Mouse (Mus musculus) left cerebral cortex, postnatal 10 days (tissue): Measurements from ENCODE around the gene Uaca. TPM values are rescaled to one million over a fixed set of nuclear protein-coding genes. Genes with fewer than 3 reads are reported as not detected.
A peak's percentile ranks its signal among the peaks of the same experiment; 100 is the strongest.

Experiments used
- DNase-seq, 2 experiments: peaks; one replicate each; pipeline ENCODE4 v3.0.0; 2021 to 2022; ENCODE audit warnings: low spot score in 2 of 2, mixed read lengths in 1 of 2; ENCODE audit errors: extremely low spot score in 1 of 2
- intact Hi-C: fragments of 180-260 bp; cut with DNase I; formaldehyde crosslinking; loops from one replicate; pipeline ENCODE4 v1.15.1; 2025
- total RNA-seq, 2 experiments: library from RNA; stranded (reverse); gene quantifications; 2 replicates each; pipeline ENCODE4 v1.2.3; 2021

Uaca gene
- total RNA-seq: 10 to 100 TPM in 1 of 2 experiments, 1 to 10 TPM in 1; 10.0 to 12.3 TPM

DNA sequence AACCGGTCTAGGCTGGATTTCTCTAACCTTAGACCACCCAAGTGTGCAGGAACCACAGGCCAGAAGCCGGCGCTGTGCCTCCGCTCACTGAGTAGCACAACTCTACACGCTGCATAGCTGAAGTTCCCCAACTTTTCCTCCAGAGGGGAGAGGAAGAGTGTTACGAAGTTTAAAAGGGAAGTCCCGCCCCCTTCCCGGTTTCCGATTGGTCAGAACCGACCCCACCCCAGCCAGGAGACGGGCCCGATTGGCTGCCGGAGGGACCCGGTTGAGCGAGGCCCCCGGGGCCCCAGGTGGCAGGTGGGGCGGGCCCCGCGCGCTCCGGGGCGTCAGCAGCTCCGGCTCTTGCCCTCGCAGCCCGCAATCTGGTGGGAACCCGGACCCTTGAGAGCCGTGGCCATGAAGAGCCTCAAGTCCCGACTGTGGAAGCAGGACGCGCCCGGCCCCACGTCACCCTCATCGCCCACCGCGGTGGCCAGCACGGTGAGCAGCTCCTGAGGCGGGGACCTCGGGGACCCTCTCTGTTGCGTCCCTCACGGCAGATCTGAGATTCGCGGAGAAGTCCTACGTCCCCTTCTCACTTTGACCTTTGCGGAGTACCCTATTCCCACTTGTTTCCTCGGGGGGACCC, at the start of gene Uaca:
TSS of gene Uaca (plus strand) at position 333 of the 631 bp plus-strand sequence.
- peak; percentile 70 to 94 for DNase-seq
- intact Hi-C loops: loop anchor here (10.0 kb wide), 1 partner anchor 60 kb away; no protein-coding TSS in a partner anchor

DNA sequence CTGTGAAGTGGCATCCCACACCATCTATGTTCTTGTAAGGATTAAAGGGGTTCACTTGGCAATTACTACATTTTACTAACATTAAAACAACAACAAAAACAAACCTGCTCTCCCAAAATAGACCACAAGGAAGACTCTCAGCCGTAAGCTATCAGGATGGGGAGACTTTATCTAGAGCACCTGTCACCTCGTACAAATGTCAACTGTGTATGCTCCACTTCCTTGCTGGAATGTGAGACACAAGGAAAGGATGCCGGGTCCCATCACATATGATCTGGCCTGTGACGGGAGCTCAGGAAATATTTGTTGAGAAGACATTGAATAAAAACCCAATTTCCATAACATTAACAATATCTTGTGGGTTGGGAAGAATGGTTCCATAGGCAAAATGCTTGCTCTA, 49.4 kb upstream of the Uaca start:
- no peak for DNase-seq
- intact Hi-C loops: loop anchor here (10.0 kb wide), 2 partner anchors 140 to 500 kb away; no protein-coding TSS in a partner anchor

- intact Hi-C loops: loop anchor here (10.0 kb wide), 2 partner anchors 142 to 502 kb away; no protein-coding TSS in a partner anchor
- peak in 1 of 2 experiments; percentile 21 for DNase-seq
Measured at GRCm38 (mm10) chr9:60746561-60746960, 47.8 kb upstream of the Uaca start.

DNA sequence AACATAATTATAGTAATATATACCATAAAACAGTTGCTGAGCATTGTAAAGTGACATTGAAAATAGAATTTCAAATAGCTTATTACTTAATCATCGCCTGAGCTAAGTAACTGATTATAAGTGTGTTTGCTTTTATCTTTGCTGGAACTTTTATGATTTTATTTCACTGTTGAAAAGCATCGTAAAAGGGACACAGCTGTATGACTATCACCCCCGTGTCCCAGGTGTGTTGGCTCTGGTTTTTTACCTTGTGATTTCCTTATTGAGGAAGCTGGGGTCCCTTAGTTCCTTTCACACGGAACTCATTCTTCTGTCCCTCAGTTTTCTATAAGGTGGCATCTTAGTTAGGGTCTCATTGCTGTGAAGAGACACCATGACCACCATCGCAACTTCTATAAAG, 46.7 kb upstream of the Uaca start:
- no peak for DNase-seq
- intact Hi-C loops: loop anchor here (10.0 kb wide), 2 partner anchors 143 to 503 kb away; no protein-coding TSS in a partner anchor

DNA sequence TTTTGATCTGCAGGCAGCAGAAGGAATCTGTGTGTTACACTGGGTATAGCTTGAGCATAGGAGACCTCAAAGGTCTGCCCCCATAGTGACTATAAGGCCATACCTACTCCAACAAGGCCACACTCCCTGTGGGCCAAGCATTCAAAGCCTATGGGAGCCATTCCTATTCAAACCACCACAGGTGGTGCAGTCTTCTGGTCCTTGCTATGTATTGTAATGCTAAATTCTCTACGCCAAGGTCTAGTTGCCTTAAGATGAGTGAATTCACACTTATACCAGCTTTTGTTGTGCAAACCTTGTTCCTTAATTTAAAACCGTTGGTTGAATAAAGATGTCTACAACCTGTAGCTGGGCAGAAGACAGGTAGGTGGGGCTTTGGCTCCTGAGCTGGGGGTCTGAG, 46.2 kb upstream of the Uaca start:
- no peak for DNase-seq
- intact Hi-C loops: loop anchor here (10.0 kb wide), 2 partner anchors 143 to 503 kb away; no protein-coding TSS in a partner anchor

- no peak for DNase-seq
- intact Hi-C loops: loop anchor here (10.0 kb wide), 2 partner anchors 144 to 504 kb away; no protein-coding TSS in a partner anchor
Measured at GRCm38 (mm10) chr9:60749105-60749504, 45.2 kb upstream of the Uaca start.

DNA sequence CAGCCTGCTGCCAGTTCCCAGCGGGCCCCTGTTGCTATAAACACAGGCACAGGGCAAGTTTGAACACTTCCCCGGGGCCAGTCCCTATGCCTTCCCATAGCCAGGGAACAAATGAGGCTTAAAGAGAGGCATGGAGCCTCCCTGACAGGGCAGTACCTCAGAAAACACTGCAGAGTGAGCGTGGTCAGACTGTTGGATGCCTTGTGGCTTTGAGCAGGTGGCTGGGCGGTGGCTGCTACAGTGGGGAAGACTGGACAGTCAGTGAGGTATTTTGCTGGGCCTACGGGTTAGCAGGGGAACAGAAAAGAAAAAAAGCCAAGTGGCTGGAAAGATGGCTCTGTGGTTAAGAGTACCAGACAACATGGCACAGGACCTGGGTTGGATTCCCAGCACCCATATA, 43.2 kb upstream of the Uaca start:
- no peak for DNase-seq
- intact Hi-C loops: no loop called here

GRCm38 (mm10) chr9:60751971-60752370, 42.4 kb upstream of the Uaca start:
- intact Hi-C loops: no loop called here
- no peak for DNase-seq

DNA sequence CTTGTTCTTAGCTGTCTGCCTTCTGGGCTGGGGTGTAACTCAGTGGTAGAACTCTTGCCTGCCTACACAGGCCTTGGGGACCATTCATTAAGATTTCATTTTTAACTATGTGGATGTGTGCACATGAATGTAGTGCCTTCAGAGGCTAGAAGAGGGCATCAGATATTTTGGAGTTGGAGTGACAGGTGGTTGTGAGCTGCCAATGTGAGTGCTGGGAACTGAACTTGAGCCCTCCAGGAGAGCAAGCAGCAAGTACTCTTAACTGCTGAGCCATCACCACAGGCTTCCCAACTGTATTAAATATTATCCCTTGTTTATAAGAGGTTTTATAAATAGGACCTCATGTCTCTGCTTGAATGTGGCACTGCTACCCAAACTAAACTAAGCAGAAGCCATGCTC, 41.7 kb upstream of the Uaca start:
- DNase-seq: no peak
- intact Hi-C loops: no loop called here

- DNase-seq: peak; percentile 29 to 70
- intact Hi-C loops: loop anchor here (2.0 kb wide), 1 partner anchor 103 kb away; no protein-coding TSS in a partner anchor
Measured at GRCm38 (mm10) chr9:60756258-60756657, 38.1 kb upstream of the Uaca start.

DNA sequence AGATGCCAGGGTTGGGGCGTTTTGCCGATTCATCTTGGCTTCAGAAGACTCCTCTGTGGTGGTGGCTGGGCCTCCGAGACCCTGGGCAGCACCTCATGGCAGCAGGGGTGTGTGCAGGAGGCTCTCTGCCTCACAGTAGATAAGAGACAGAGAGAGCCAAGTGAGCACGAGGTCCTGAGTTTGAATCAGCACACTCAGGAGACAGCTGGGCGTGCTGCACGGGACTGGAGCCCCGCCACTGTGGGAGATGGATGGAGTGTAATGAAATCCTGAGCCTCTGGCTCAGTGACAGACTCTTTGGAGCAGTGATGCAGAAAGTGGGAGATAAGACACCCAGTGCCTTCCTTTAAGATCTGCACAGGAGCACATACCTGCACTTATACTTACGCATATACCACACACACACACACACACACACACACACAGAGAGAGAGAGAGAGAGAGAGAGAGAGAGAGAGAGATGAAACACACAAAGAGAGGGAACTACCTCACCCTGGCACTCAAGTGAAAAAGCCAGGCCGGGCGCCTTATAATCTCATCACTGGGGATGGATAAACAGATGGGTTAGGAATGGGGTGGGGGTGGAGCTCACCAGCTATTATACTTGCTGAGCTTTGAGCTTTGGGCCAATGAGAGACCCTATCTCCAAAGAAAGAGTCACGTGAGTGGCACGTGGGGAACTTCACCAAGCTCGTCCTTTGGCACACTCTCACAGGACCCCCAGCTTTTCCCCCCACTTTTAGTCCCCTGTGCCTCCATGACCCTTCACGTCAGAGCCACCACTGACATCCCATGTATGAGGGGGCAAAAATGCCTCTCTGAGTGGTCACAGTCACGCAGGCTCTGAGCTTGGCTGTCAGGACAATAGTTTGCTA, 37.2 kb upstream of the Uaca start:
- DNase-seq: no peak
- intact Hi-C loops: loop anchor here (2.0 kb wide), 1 partner anchor 102 kb away; no protein-coding TSS in a partner anchor

- intact Hi-C loops: loop anchor here (2.0 kb wide), 1 partner anchor 101 kb away; no protein-coding TSS in a partner anchor
- peak in 1 of 2 experiments; percentile 71 for DNase-seq
Measured at GRCm38 (mm10) chr9:60757817-60758216, 36.5 kb upstream of the Uaca start.

- intact Hi-C loops: no loop called here
- peak in 1 of 2 experiments; percentile 79 for DNase-seq
Measured at GRCm38 (mm10) chr9:60759436-60760007, 34.8 kb upstream of the Uaca start.

DNA sequence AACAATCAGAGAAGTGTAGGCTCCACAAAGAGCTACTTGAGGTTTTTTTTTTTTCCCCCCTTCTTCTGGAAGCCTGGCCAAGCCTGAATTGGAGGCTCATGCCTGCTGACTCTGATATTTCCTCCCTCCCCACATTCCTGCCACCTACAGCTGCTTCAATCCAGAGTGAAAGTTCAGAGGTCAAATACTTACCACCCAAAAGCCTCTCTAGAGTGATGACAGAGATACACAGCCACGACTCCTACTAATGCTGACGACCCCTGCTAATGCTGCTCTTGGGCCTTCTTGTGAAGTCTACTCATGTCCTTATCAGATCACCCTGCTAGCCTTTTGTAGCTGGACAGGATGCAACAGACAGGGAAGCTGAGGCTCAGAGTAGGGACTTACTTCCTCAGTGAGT, 29.2 kb upstream of the Uaca start:
- intact Hi-C loops: no loop called here
- DNase-seq: no peak

- intact Hi-C loops: no loop called here
Measured at GRCm38 (mm10) chr9:60768393-60768792, 25.9 kb upstream of the Uaca start.

GRCm38 (mm10) chr9:60769711-60770111, 24.6 kb upstream of the Uaca start:
- peak in 1 of 2 experiments; percentile 29 for DNase-seq
- intact Hi-C loops: no loop called here

More at GRCm38 (mm10) chr9:60768393-60768792, 25.9 kb upstream of the Uaca start:
- peak in 1 of 2 experiments; percentile 43 for DNase-seq

DNA sequence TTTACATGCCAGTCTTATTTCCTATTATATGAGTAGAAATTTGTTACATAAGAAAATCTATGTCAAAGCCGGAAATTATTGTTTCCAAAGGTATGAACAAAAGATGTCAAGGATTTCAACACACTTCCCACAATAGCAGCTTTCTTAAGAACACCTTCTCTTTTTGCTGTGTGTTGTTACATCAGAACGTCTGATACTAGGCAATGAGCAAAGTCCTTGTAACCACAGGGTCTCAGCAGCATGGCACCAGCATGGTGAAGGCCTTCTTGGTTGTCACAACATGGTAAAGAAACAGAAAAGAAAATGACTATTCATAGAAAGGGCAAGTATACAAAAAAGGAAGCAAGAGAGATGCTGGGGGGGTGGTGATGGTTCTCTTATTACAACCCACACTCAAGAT, 20.6 kb upstream of the Uaca start:
- no peak for DNase-seq
- intact Hi-C loops: no loop called here

GRCm38 (mm10) chr9:60776899-60777298, 17.4 kb upstream of the Uaca start:
- DNase-seq: no peak
- intact Hi-C loops: no loop called here
